Mouse (Mus musculus): ENCODE results near the gene Rpn2. TPM values are rescaled to one million over a fixed set of nuclear protein-coding genes. Genes with fewer than 3 reads are reported as not detected.

Rpn2 gene
- polyA plus RNA-seq, 1 experiment from 2014 or later: 302 TPM

GRCm38 (mm10) chr2:157338663-157339062 lies 59.8 kb downstream of the Rpn2 start:
- Histone ChIP-seq H3K9ac (ENCODE audit: low read depth, low read length) (no peak overlapping the region), H3K4me1 (replicated peaks; ENCODE audit: control insufficient read depth, insufficient read depth, low read length) (no peaks in the 10 kb centered on the region), H3K4me2 (no peak overlapping the region), H3K27me3 (replicated peaks; ENCODE audit: control insufficient read depth, insufficient read depth, low read length) (no peaks in the 10 kb centered on the region), H3K9me3 (ENCODE audit: control insufficient read depth, low read length) (no peaks in the 10 kb centered on the region), H3K27ac (ENCODE audit: low read depth, low read length) (no peak overlapping the region), H3K36me3 (ENCODE audit: control insufficient read depth, insufficient read depth, low read length) (no peaks in the 10 kb centered on the region), H3K4me3 (ENCODE audit: low read depth, low read length) (no peak overlapping the region)
- WGBS: 28% methylated on average over 5 of the region's 5 CpGs
- DNase-seq (ENCODE audit: low spot score) (peak; percentile 78), ATAC-seq (replicated peaks; ENCODE audit: low FRiP score) (no peak)

DNA sequence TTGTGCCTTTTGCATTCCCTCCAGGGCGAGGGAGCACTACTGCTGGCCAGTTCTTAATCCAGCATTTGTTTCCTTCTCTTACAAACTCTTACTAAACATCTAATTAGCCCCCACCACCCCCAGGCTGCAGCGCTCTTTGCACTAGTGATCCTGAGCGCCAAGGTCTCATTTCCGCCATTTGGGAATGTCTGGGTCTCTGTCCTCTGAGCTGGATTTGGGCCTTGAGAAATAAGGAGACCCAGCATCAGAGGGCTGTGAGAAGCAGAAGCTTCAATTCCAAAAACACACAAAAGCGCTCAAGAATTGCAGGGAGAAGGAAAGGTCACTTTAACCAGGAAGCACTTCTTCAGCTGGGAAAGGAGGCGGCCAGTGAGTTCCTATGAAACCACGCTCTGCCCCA lies 60.7 kb downstream of the Rpn2 start:
- DNase-seq (ENCODE audit: low spot score) (no peak), ATAC-seq (replicated peaks; ENCODE audit: low FRiP score) (no peak)
- H3K4me1 ChIP-seq (replicated peaks; ENCODE audit: control insufficient read depth, insufficient read depth, low read length): no peaks in the 10 kb centered on the region
- 73% methylated on average over 7 of the region's 7 CpGs for WGBS
- no peak overlapping the region for H3K27ac ChIP-seq (ENCODE audit: low read depth, low read length)
- H3K27me3 ChIP-seq (replicated peaks; ENCODE audit: control insufficient read depth, insufficient read depth, low read length): no peaks in the 10 kb centered on the region
- H3K4me3 ChIP-seq (ENCODE audit: low read depth, low read length): no peak overlapping the region
- no peaks in the 10 kb centered on the region for H3K9me3 ChIP-seq (ENCODE audit: control insufficient read depth, low read length)
- no peak overlapping the region for H3K4me2 ChIP-seq
- H3K36me3 ChIP-seq (ENCODE audit: control insufficient read depth, insufficient read depth, low read length): no peaks in the 10 kb centered on the region
- H3K9ac ChIP-seq (ENCODE audit: low read depth, low read length): no peak overlapping the region

DNA sequence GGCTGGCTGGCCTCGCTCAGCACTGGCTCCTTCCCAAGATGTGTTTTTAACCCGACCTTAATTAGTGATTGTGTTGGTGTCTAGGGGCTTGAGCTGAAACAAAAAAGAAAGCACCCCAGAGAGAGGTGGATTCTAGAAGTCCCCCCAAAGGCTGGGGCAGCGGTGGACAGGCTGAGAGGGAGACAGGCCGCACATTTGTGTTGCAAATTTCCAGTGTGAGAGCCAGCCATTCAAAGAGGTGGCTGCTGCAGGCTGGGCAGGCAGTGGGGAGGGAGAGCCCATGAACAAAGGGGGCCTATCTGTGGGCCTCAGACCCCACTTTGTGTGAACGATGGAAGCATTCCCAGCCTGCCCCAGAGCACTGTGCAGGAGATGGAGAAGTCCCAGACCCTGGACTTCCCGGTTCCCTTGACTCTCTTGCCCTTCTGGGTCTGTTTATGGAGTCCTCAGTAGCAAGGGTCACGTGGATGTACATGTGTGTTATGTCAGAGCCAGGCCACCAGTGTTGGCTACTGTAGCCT lies 61.5 kb downstream of the Rpn2 start:
- Histone ChIP-seq H3K4me2 (no peak overlapping the region), H3K27me3 (replicated peaks; ENCODE audit: control insufficient read depth, insufficient read depth, low read length) (no peaks in the 10 kb centered on the region), H3K4me3 (ENCODE audit: low read depth, low read length) (no peak overlapping the region), H3K36me3 (ENCODE audit: control insufficient read depth, insufficient read depth, low read length) (no peaks in the 10 kb centered on the region), H3K27ac (ENCODE audit: low read depth, low read length) (no peak overlapping the region), H3K4me1 (replicated peaks; ENCODE audit: control insufficient read depth, insufficient read depth, low read length) (no peaks in the 10 kb centered on the region), H3K9ac (ENCODE audit: low read depth, low read length) (no peak overlapping the region), H3K9me3 (ENCODE audit: control insufficient read depth, low read length) (no peaks in the 10 kb centered on the region)
- ATAC-seq (replicated peaks; ENCODE audit: low FRiP score): no peak
- DNase-seq (ENCODE audit: low spot score): no peak
- 48% methylated on average over 7 of the region's 7 CpGs for WGBS

DNA sequence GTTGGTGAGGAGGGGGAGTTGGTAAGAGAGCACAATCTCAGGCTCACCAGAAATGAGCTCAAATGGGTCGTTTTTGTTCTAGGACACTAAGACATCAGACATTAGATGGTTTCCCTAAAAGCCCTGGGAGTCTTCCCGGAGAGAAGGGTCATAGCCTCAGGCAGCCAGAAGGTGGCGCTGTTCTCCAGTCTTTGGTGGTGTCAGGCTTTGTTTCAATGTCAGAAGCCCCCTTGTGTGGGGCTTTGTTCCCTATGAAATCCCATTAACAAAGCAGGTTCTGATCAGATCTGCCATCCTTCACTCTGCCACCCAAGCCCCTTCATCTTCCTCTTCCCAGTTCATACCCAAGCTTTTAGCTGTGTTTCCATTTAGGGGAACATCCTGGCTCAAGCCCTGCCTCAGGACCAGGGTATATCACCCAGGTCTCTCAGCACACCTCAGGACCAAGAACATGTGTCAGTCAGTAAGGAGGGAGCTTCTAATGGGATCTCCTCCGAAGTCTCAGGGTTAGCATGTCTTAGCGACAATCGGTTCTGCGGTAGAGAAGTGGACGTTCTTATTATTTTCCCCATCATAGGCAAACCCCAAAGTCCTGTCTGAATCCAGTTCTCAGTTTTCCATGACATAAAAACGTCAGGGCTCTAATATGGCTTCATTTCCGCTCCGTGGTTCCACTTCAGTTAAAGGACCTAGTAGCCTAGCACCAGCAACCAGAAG lies 62.9 kb downstream of the Rpn2 start:
- H3K4me3 ChIP-seq (ENCODE audit: low read depth, low read length): no peak overlapping the region
- WGBS: 40% methylated on average over 11 of the region's 11 CpGs
- ATAC-seq (replicated peaks; ENCODE audit: low FRiP score) (no peak), DNase-seq (ENCODE audit: low spot score) (peak; percentile 62)
- no peak overlapping the region for H3K27ac ChIP-seq (ENCODE audit: low read depth, low read length)
- H3K4me2 ChIP-seq: no peak overlapping the region
- no peak overlapping the region; the same call in 1 of the 2 replicates for H3K9ac ChIP-seq (ENCODE audit: low read depth, low read length)
- H3K9me3 ChIP-seq (ENCODE audit: control insufficient read depth, low read length): no peaks in the 10 kb centered on the region
- no peaks in the 10 kb centered on the region for H3K27me3 ChIP-seq (replicated peaks; ENCODE audit: control insufficient read depth, insufficient read depth, low read length)
- no peaks in the 10 kb centered on the region for H3K4me1 ChIP-seq (replicated peaks; ENCODE audit: control insufficient read depth, insufficient read depth, low read length)
- H3K36me3 ChIP-seq (ENCODE audit: control insufficient read depth, insufficient read depth, low read length): no peaks in the 10 kb centered on the region

DNA sequence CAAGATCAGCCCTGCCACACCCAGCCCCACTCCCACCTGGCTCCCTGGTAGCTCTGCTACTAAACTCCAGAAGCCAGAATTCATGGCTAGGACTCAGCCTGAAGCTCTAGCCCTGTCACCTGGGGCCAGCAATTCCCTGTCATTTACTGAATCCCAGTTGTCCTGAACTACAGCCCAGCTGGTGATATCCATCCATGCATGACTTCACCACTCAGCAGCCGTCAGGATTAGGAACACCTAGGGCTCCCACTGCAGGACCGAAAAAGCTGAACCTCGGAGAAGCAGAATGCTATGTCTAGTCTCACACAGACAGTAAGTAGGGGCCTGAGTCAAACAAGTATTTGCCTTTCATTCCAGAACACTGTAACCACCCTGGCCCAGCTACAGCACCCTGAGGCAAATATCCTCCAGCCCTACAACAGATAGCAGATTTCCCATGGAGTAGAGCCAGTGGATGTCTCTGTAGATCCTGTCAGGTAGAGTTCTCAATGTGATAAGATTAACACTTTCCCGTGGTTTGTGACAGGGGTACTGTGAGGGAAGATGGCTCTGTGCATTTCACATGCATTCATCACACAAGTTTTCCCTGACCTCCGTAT lies 63.6 kb downstream of the Rpn2 start:
- H3K9ac ChIP-seq (ENCODE audit: low read depth, low read length): no peak overlapping the region; the same call in 1 of the 2 replicates
- 0 out of 2 replicates have a peak, but pooled peaks cover under 1% of the 10 kb centered on the region for H3K27me3 ChIP-seq (replicated peaks; ENCODE audit: control insufficient read depth, insufficient read depth, low read length)
- ATAC-seq (replicated peaks; ENCODE audit: low FRiP score) (no peak), DNase-seq (ENCODE audit: low spot score) (no peak)
- H3K4me1 ChIP-seq (replicated peaks; ENCODE audit: control insufficient read depth, insufficient read depth, low read length): no peaks in the 10 kb centered on the region
- no peak overlapping the region for H3K27ac ChIP-seq (ENCODE audit: low read depth, low read length)
- H3K36me3 ChIP-seq (ENCODE audit: control insufficient read depth, insufficient read depth, low read length): no peaks in the 10 kb centered on the region
- no peak overlapping the region for H3K4me3 ChIP-seq (ENCODE audit: low read depth, low read length)
- 56% methylated on average over 5 of the region's 5 CpGs for WGBS
- H3K9me3 ChIP-seq (ENCODE audit: control insufficient read depth, low read length): no peaks in the 10 kb centered on the region
- H3K4me2 ChIP-seq: no peak overlapping the region

DNA sequence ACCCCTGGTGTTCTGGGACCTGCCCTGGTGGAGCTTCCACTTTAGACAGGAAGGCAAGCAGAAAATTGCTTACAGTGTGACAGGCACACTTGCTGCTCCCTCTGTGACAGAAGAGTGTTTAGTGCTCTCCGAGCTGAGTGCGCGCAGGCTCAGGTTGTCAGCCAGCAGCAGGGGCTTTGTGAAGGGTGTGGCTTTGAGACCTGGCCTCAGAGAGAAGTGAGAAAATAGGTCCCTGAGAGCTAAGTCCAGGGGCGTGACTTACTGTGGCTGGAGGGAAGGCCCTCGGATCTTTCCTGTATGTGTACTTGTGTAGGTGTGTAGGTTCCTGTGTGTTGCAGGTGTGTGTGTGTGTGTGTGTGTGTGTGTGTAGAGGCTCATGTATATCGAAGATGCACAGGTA lies 64.5 kb downstream of the Rpn2 start:
- WGBS: 62% methylated on average over 6 of the region's 6 CpGs
- ATAC-seq (replicated peaks; ENCODE audit: low FRiP score) (no peak), DNase-seq (ENCODE audit: low spot score) (no peak)
- Histone ChIP-seq H3K4me1 (replicated peaks; ENCODE audit: control insufficient read depth, insufficient read depth, low read length) (no peaks in the 10 kb centered on the region), H3K4me2 (no peak overlapping the region), H3K4me3 (ENCODE audit: low read depth, low read length) (no peak overlapping the region), H3K9me3 (ENCODE audit: control insufficient read depth, low read length) (no peaks in the 10 kb centered on the region), H3K27ac (ENCODE audit: low read depth, low read length) (no peak overlapping the region), H3K36me3 (ENCODE audit: control insufficient read depth, insufficient read depth, low read length) (no peaks in the 10 kb centered on the region), H3K27me3 (replicated peaks; ENCODE audit: control insufficient read depth, insufficient read depth, low read length) (0 out of 2 replicates have a peak, but pooled peaks cover 3% of the 10 kb centered on the region), H3K9ac (ENCODE audit: low read depth, low read length) (no peak overlapping the region)

GRCm38 (mm10) chr2:157347361-157348159 lies 68.7 kb downstream of the Rpn2 start, which contains the start of gene Ghrh:
TSS of gene Ghrh (minus strand) at chr2:157347506.
- Histone ChIP-seq H3K27me3 (replicated peaks; ENCODE audit: control insufficient read depth, insufficient read depth, low read length) (0 out of 2 replicates have a peak, but pooled peaks cover 3% of the 10 kb centered on the region), H3K36me3 (ENCODE audit: control insufficient read depth, insufficient read depth, low read length) (no peaks in the 10 kb centered on the region), H3K4me2 (no peak within 1 kb of the TSS), H3K4me1 (replicated peaks; ENCODE audit: control insufficient read depth, insufficient read depth, low read length) (no peaks in the 10 kb centered on the region), H3K27ac (ENCODE audit: low read depth, low read length) (no peak within 1 kb of the TSS), H3K4me3 (ENCODE audit: low read depth, low read length) (no peak within 1 kb of the TSS), H3K9ac (ENCODE audit: low read depth, low read length) (no peak within 1 kb of the TSS), H3K9me3 (ENCODE audit: control insufficient read depth, low read length) (no peaks in the 10 kb centered on the region)
- 77% methylated on average over 26 of the region's 26 CpGs for WGBS
- ATAC-seq (replicated peaks; ENCODE audit: low FRiP score) (no peak), DNase-seq (ENCODE audit: low spot score) (no peak)

DNA sequence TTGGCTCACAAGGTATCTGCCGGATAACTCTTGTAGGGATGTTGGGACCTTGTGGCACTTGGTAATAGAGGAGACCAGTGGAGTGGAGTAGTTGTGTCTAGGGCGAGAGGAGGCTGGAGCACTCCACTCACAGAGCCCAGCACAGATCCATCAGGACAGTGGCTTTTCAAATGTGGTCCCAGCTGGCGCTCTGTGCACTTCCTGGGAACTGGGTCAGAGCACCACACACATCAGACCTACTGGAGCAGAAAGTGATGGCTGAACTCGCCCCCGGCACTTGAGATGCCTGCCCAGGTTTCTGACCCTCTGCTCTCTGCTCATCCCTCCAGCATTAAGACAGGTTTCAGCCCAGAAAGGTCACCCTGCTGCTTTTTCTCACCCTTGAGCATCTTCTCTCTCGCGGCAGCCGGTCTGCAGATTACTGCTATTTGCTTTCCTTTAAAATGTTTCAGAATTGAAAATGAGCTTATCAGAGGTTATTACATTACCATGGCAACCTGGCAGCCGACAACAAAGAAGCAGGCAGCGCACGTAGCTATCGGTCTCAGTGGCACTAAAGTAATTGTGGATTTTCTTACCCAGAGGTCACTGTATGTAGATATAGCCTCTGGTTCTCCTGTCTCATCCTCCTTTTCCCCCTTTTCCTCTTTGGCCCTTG lies 70.4 kb downstream of the Rpn2 start:
- 0 out of 2 replicates have a peak, but pooled peaks cover 3% of the 10 kb centered on the region for H3K27me3 ChIP-seq (replicated peaks; ENCODE audit: control insufficient read depth, insufficient read depth, low read length)
- H3K9ac ChIP-seq (ENCODE audit: low read depth, low read length): no peak overlapping the region
- no peaks in the 10 kb centered on the region for H3K9me3 ChIP-seq (ENCODE audit: control insufficient read depth, low read length)
- ATAC-seq (replicated peaks; ENCODE audit: low FRiP score): no peak
- H3K4me3 ChIP-seq (ENCODE audit: low read depth, low read length): no peak overlapping the region
- no peaks in the 10 kb centered on the region for H3K4me1 ChIP-seq (replicated peaks; ENCODE audit: control insufficient read depth, insufficient read depth, low read length)
- no peak overlapping the region for H3K27ac ChIP-seq (ENCODE audit: low read depth, low read length)
- 58% methylated on average over 12 of the region's 12 CpGs for WGBS
- DNase-seq (ENCODE audit: low spot score): no peak
- H3K36me3 ChIP-seq (ENCODE audit: control insufficient read depth, insufficient read depth, low read length): no peaks in the 10 kb centered on the region
- no peak overlapping the region for H3K4me2 ChIP-seq
